Mouse (Mus musculus): ENCODE measurements around the gene Fgf12. TPM values are rescaled to one million over a fixed set of nuclear protein-coding genes. Genes with fewer than 3 reads are reported as not detected.

Fgf12 gene
- polyA plus RNA-seq, 1 experiment from 2014 or later = 42.6 TPM

DNA sequence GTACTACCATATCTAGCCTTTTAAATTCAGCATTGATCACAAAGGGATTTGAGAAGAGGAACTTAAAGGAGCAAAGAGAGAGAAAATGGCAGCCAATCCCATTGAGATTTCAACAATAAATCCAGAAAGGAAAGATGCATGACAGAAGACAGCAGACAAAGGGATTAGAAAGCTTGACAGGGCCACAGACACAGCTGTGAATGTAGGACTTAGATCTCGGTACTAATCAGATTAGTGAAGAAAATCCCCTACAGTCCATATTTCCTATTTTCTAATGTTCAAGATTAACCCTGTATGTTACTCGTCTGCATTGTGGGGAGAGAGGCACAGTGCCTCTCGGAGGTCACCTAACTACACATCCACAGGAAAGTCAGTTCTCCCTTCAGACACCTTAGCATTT is 500.9 kb downstream of the Fgf12 start:
- Histone ChIP-seq H3K27me3 (ENCODE audit: control insufficient read depth, insufficient read depth, low read length) (no peaks in the 10 kb centered on the region), H3K27ac (ENCODE audit: low read length) (no peak overlapping the region), H3K9ac (ENCODE audit: low read length) (no peak overlapping the region), H3K9me3 (replicated peaks; ENCODE audit: control insufficient read depth, low read length) (no peaks in the 10 kb centered on the region), H3K4me1 (ENCODE audit: control insufficient read depth, insufficient read depth, low read length) (no peaks in the 10 kb centered on the region), H3K36me3 (ENCODE audit: control insufficient read depth, insufficient read depth) (no peaks in the 10 kb centered on the region), H3K4me2 (ENCODE audit: low read depth, low read length) (no peak overlapping the region), H3K4me3 (ENCODE audit: low read length) (no peak overlapping the region)
- ATAC-seq (replicated peaks; ENCODE audit: extremely low read depth, insufficient read depth, low FRiP score) = no peak
- 60% methylated on average over 3 of the region's 3 CpGs for WGBS

DNA sequence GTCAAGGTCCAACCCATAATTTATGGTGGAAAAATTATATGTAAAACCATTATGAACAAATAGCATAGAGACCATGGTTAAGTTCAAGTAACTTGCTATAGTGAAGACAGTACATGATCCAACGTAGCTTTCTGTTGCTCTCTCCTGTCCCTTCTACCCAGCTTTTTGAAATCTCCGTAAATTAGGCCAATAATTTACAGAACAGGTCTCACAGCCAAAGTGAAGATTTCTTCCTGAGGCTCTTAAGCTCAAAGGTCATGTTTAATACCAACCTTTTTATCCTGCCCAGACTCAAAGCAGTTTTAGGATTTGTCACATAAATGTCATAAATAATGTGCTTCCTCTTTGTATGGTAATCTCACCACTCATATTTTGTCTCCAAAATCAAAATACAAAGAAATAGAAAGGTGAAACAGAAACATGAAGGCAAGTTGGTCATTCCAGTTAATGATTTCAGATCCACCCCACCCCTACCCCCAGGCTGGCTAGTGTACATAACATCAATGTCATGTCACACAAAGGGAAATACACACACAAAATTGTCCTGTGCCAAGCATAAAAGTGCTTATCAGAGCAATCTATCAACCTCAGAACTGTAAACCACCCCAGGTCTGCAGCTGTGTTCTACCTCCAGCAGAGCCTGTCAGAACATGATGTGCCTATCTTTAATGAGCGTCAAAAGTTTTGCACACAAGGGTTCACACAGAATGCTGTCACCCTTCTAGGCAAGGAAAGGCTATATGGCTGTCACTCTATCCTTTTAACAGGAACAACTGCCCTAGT is 509.8 kb downstream of the Fgf12 start:
- H3K9ac ChIP-seq (ENCODE audit: low read length) = no peak overlapping the region
- no peaks in the 10 kb centered on the region for H3K9me3 ChIP-seq (replicated peaks; ENCODE audit: control insufficient read depth, low read length)
- H3K27me3 ChIP-seq (ENCODE audit: control insufficient read depth, insufficient read depth, low read length) = no peaks in the 10 kb centered on the region
- no peak overlapping the region for H3K4me2 ChIP-seq (ENCODE audit: low read depth, low read length)
- H3K4me3 ChIP-seq (ENCODE audit: low read length) = no peak overlapping the region
- ATAC-seq (replicated peaks; ENCODE audit: extremely low read depth, insufficient read depth, low FRiP score) = no peak
- 72% methylated on average over 3 of the region's 3 CpGs for WGBS
- no peak overlapping the region for H3K27ac ChIP-seq (ENCODE audit: low read length)
- peaks cover 2% of the 10 kb centered on the region; the same call in 1 of the 2 replicates for H3K4me1 ChIP-seq (ENCODE audit: control insufficient read depth, insufficient read depth, low read length)
- H3K36me3 ChIP-seq (ENCODE audit: control insufficient read depth, insufficient read depth) = no peaks in the 10 kb centered on the region

GRCm38 (mm10) chr16:28239382-28239781 is 513.5 kb downstream of the Fgf12 start:
- no peak overlapping the region for H3K27ac ChIP-seq (ENCODE audit: low read length)
- WGBS = 51% methylated on average over 4 of the region's 4 CpGs
- ATAC-seq (replicated peaks; ENCODE audit: extremely low read depth, insufficient read depth, low FRiP score) = no peak
- no peaks in the 10 kb centered on the region for H3K36me3 ChIP-seq (ENCODE audit: control insufficient read depth, insufficient read depth)
- no peaks in the 10 kb centered on the region for H3K27me3 ChIP-seq (ENCODE audit: control insufficient read depth, insufficient read depth, low read length)
- H3K4me1 ChIP-seq (ENCODE audit: control insufficient read depth, insufficient read depth, low read length) = peaks cover 2% of the 10 kb centered on the region; the same call in 1 of the 2 replicates
- no peak overlapping the region for H3K4me2 ChIP-seq (ENCODE audit: low read depth, low read length)
- no peaks in the 10 kb centered on the region for H3K9me3 ChIP-seq (replicated peaks; ENCODE audit: control insufficient read depth, low read length)
- no peak overlapping the region for H3K9ac ChIP-seq (ENCODE audit: low read length)
- no peak overlapping the region for H3K4me3 ChIP-seq (ENCODE audit: low read length)

DNA sequence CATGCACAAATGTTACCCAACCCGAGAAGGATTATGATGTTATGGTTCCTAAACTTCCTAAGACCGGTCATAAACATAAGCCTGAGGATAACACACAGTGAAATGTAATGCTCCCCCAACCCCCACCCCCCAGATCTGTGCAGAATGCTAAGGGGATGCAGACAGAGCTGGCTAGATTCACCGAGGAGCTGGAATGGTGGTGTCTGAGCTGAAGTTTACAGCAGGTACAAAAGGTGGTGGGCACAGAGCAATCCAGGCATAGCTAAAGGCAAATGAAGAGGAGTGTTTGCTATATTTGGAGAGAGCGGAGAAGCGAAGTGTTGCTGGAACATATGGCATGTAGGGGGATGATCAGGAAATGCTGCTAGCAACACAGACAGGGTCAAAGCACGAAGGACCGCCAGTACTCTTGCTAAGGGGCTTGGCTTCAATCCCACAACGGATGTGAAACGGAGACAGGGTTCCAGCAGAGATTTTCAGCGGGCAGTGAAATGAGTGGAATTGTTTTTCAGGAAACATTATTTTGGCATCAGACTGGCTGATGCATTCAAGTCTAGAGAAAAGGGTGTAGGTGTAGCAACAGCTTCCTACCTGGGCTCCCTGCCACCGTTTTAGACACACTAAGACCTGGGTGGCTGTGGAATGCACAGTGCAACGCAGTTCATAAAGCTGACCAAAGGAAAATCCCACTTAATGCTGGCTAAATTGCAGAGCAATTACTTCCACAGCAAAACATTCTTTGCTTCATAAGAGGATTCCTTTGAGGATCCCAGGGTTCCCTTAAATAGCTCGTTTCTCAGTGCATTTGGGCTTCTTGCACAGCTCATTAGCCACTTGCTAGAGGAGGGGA is 514.6 kb downstream of the Fgf12 start:
- H3K36me3 ChIP-seq (ENCODE audit: control insufficient read depth, insufficient read depth) = no peaks in the 10 kb centered on the region
- no peak overlapping the region for H3K4me3 ChIP-seq (ENCODE audit: low read length)
- no peaks in the 10 kb centered on the region for H3K27me3 ChIP-seq (ENCODE audit: control insufficient read depth, insufficient read depth, low read length)
- H3K4me1 ChIP-seq (ENCODE audit: control insufficient read depth, insufficient read depth, low read length) = peaks cover 2% of the 10 kb centered on the region; the same call in 1 of the 2 replicates
- H3K9ac ChIP-seq (ENCODE audit: low read length) = no peak overlapping the region
- peak overlapping the region; percentile 43; the same call in 1 of the 2 replicates for H3K27ac ChIP-seq (ENCODE audit: low read length)
- H3K4me2 ChIP-seq (ENCODE audit: low read depth, low read length) = peak overlapping the region; percentile 16
- 0 out of 2 replicates have a peak, but pooled peaks have one; percentile 45 for ATAC-seq (replicated peaks; ENCODE audit: extremely low read depth, insufficient read depth, low FRiP score)
- 43% methylated on average over 13 of the region's 13 CpGs for WGBS
- H3K9me3 ChIP-seq (replicated peaks; ENCODE audit: control insufficient read depth, low read length) = no peaks in the 10 kb centered on the region

GRCm38 (mm10) chr16:28215930-28216329 is 536.9 kb downstream of the Fgf12 start:
- Histone ChIP-seq H3K9me3 (replicated peaks; ENCODE audit: control insufficient read depth, low read length) (no peaks in the 10 kb centered on the region), H3K4me2 (ENCODE audit: low read depth, low read length) (no peak overlapping the region), H3K27me3 (ENCODE audit: control insufficient read depth, insufficient read depth, low read length) (no peaks in the 10 kb centered on the region), H3K4me1 (ENCODE audit: control insufficient read depth, insufficient read depth, low read length) (no peaks in the 10 kb centered on the region), H3K4me3 (ENCODE audit: low read length) (no peak overlapping the region), H3K36me3 (ENCODE audit: control insufficient read depth, insufficient read depth) (no peaks in the 10 kb centered on the region), H3K9ac (ENCODE audit: low read length) (no peak overlapping the region), H3K27ac (ENCODE audit: low read length) (no peak overlapping the region)
- WGBS = 82% methylated on average over 5 of the region's 5 CpGs
- no peak for ATAC-seq (replicated peaks; ENCODE audit: extremely low read depth, insufficient read depth, low FRiP score)

GRCm38 (mm10) chr16:28212411-28212810 is 540.5 kb downstream of the Fgf12 start:
- H3K9me3 ChIP-seq (replicated peaks; ENCODE audit: control insufficient read depth, low read length) = no peaks in the 10 kb centered on the region
- no peak overlapping the region for H3K4me2 ChIP-seq (ENCODE audit: low read depth, low read length)
- 67% methylated on average over 1 of the region's 1 CpGs for WGBS

DNA sequence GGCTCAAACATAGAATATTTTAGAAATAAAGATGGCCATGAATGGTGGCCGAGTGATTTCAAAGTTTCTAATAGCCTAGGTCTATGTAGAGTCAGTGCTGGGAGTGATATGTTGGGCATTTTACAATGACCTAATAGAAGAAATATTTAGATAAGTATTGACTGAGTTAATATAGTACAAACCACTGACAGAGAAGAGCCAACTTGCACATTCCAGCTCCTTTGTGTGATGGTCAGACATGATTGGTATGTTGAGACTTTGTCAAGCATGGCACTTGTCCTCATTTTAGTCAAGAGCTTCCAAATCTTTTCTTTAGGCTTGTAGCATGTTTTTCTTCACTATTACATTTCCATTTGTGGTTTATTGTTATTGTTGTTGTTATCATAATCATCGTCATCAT is 596.4 kb downstream of the Fgf12 start:
- no peaks in the 10 kb centered on the region for H3K27me3 ChIP-seq (ENCODE audit: control insufficient read depth, insufficient read depth, low read length)
- H3K9ac ChIP-seq (ENCODE audit: low read length) = no peak overlapping the region
- H3K4me3 ChIP-seq (ENCODE audit: low read length) = no peak overlapping the region
- H3K4me1 ChIP-seq (ENCODE audit: control insufficient read depth, insufficient read depth, low read length) = no peaks in the 10 kb centered on the region
- WGBS = 74% methylated on average over 2 of the region's 2 CpGs
- H3K36me3 ChIP-seq (ENCODE audit: control insufficient read depth, insufficient read depth) = no peaks in the 10 kb centered on the region
- H3K9me3 ChIP-seq (replicated peaks; ENCODE audit: control insufficient read depth, low read length) = no peaks in the 10 kb centered on the region
- no peak overlapping the region for H3K27ac ChIP-seq (ENCODE audit: low read length)
- H3K4me2 ChIP-seq (ENCODE audit: low read depth, low read length) = no peak overlapping the region
- ATAC-seq (replicated peaks; ENCODE audit: extremely low read depth, insufficient read depth, low FRiP score) = no peak

More at GRCm38 (mm10) chr16:28212411-28212810, 540.5 kb downstream of the Fgf12 start:
- H3K27me3 ChIP-seq (ENCODE audit: control insufficient read depth, insufficient read depth, low read length) = no peaks in the 10 kb centered on the region
- H3K4me1 ChIP-seq (ENCODE audit: control insufficient read depth, insufficient read depth, low read length) = no peaks in the 10 kb centered on the region
- no peak overlapping the region for H3K4me3 ChIP-seq (ENCODE audit: low read length)
- ATAC-seq (replicated peaks; ENCODE audit: extremely low read depth, insufficient read depth, low FRiP score) = no peak
- no peak overlapping the region for H3K27ac ChIP-seq (ENCODE audit: low read length)
- H3K9ac ChIP-seq (ENCODE audit: low read length) = no peak overlapping the region
- no peaks in the 10 kb centered on the region for H3K36me3 ChIP-seq (ENCODE audit: control insufficient read depth, insufficient read depth)

- no peak overlapping the region for H3K4me3 ChIP-seq (ENCODE audit: low read length)
- WGBS = 75% methylated on average over 3 of the region's 3 CpGs
- no peaks in the 10 kb centered on the region for H3K4me1 ChIP-seq (ENCODE audit: control insufficient read depth, insufficient read depth, low read length)
- ATAC-seq (replicated peaks; ENCODE audit: extremely low read depth, insufficient read depth, low FRiP score) = no peak
- no peaks in the 10 kb centered on the region for H3K36me3 ChIP-seq (ENCODE audit: control insufficient read depth, insufficient read depth)
- no peak overlapping the region for H3K27ac ChIP-seq (ENCODE audit: low read length)
- no peak overlapping the region for H3K9ac ChIP-seq (ENCODE audit: low read length)
- no peak overlapping the region for H3K4me2 ChIP-seq (ENCODE audit: low read depth, low read length)
- no peaks in the 10 kb centered on the region for H3K9me3 ChIP-seq (replicated peaks; ENCODE audit: control insufficient read depth, low read length)
- no peaks in the 10 kb centered on the region for H3K27me3 ChIP-seq (ENCODE audit: control insufficient read depth, insufficient read depth, low read length)
Observed at GRCm38 (mm10) chr16:28140972-28141371, 611.9 kb downstream of the Fgf12 start.

DNA sequence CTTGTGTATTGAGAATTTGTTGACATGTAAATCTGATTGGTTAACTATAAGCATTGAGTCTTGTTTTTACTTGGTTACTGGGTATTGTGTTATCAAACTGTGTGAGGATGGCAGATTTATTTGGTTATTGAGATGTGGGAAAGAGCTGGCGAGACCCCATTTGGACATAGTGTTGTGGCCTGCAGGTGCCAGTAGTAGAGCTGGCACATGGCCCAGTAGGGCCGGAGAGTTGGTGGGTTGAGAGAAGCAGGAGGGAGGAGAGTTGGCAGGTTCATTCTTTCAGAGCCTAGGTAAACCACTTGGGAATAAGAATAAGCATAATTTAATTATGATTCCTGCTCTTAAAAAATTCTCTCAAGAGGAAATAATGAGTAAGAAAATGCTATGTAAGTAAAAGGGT is 625.9 kb downstream of the Fgf12 start:
- no peak overlapping the region for H3K27ac ChIP-seq (ENCODE audit: low read length)
- WGBS = 70% methylated on average over 2 of the region's 2 CpGs
- ATAC-seq (replicated peaks; ENCODE audit: extremely low read depth, insufficient read depth, low FRiP score) = no peak

More for the DNA sequence above, 625.9 kb downstream of the Fgf12 start:
- no peak overlapping the region for H3K4me3 ChIP-seq (ENCODE audit: low read length)
- H3K4me1 ChIP-seq (ENCODE audit: control insufficient read depth, insufficient read depth, low read length) = no peaks in the 10 kb centered on the region
- H3K9ac ChIP-seq (ENCODE audit: low read length) = no peak overlapping the region
- H3K27me3 ChIP-seq (ENCODE audit: control insufficient read depth, insufficient read depth, low read length) = no peaks in the 10 kb centered on the region
- no peaks in the 10 kb centered on the region for H3K36me3 ChIP-seq (ENCODE audit: control insufficient read depth, insufficient read depth)
- H3K9me3 ChIP-seq (replicated peaks; ENCODE audit: control insufficient read depth, low read length) = no peaks in the 10 kb centered on the region
- H3K4me2 ChIP-seq (ENCODE audit: low read depth, low read length) = no peak overlapping the region

Measured in heart, embryonic 16.5 days (tissue).